Mouse (Mus musculus): ENCODE measurements around the gene Tmem107. TPM values are rescaled to one million over a fixed set of nuclear protein-coding genes. Genes with fewer than 3 reads are reported as not detected.

The Tmem107 gene
- total and polyA plus RNA-seq, 2 experiments from 2014 or later: 41.7 to 45.6 TPM

GRCm38 (mm10) chr11:69036486-69037230 is 33.9 kb upstream of the Tmem107 start:
- peaks cover 25% of the 10 kb centered on the region for H3K36me3 ChIP-seq (ENCODE audit: insufficient read depth)
- H3K4me2 ChIP-seq (ENCODE audit: low read depth): peak overlapping the region; percentile 53
- ATAC-seq (peak; percentile 12; the same call in 1 of the 2 replicates), DNase-seq (peak; percentile 92)
- H3K9ac ChIP-seq: peak overlapping the region; percentile 71
- peak overlapping the region; percentile 84 for H3K27ac ChIP-seq (ENCODE audit: low read depth, low read length)
- no peak for TF ChIP-seq CTCF (IDR thresholded peaks at IDR 0.05; ENCODE audit: low read depth)
- peaks cover 19% of the 10 kb centered on the region; the same call in 1 of the 2 replicates for H3K4me1 ChIP-seq (ENCODE audit: insufficient read depth)
- H3K4me3 ChIP-seq (ENCODE audit: low read depth, low read length): peak overlapping the region; percentile 75
- H3K9me3 ChIP-seq (ENCODE audit: low read length): no peaks in the 10 kb centered on the region
- 9% methylated on average over 20 of the region's 20 CpGs for WGBS
- no peaks in the 10 kb centered on the region for H3K27me3 ChIP-seq (ENCODE audit: insufficient read depth, low read length)

GRCm38 (mm10) chr11:69037231-69038061 is 33.2 kb upstream of the Tmem107 start:
- ATAC-seq: peak; percentile 21
- under 1% methylated on average over 34 of the region's 34 CpGs for WGBS
- H3K4me3 ChIP-seq (ENCODE audit: low read depth, low read length): peak overlapping the region; percentile 75

GRCm38 (mm10) chr11:69038173-69038572 is 32.4 kb upstream of the Tmem107 start:
- Histone ChIP-seq H3K27ac (ENCODE audit: low read depth, low read length) (0 out of 2 replicates have a peak overlapping the region, but pooled peaks have one; percentile 84), H3K4me2 (ENCODE audit: low read depth) (peak overlapping the region; percentile 53; the same call in 1 of the 2 replicates), H3K4me1 (ENCODE audit: insufficient read depth) (peaks cover 19% of the 10 kb centered on the region; the same call in 1 of the 2 replicates), H3K4me3 (ENCODE audit: low read depth, low read length) (no peak overlapping the region), H3K27me3 (ENCODE audit: insufficient read depth, low read length) (no peaks in the 10 kb centered on the region), H3K9ac (no peak overlapping the region), H3K9me3 (ENCODE audit: low read length) (no peaks in the 10 kb centered on the region), H3K36me3 (ENCODE audit: insufficient read depth) (peaks cover 14% of the 10 kb centered on the region)
- no peak for ATAC-seq
- no peak for TF ChIP-seq CTCF (IDR thresholded peaks at IDR 0.05; ENCODE audit: low read depth)
- DNase-seq: no peak
- WGBS: 68% methylated on average over 5 of the region's 5 CpGs

More at GRCm38 (mm10) chr11:69037231-69038061, 33.2 kb upstream of the Tmem107 start:
- no peaks in the 10 kb centered on the region for H3K9me3 ChIP-seq (ENCODE audit: low read length)
- peaks cover 19% of the 10 kb centered on the region; the same call in 1 of the 2 replicates for H3K4me1 ChIP-seq (ENCODE audit: insufficient read depth)
- peak overlapping the region; percentile 84 for H3K27ac ChIP-seq (ENCODE audit: low read depth, low read length)
- no peak for TF ChIP-seq CTCF (IDR thresholded peaks at IDR 0.05; ENCODE audit: low read depth)
- peak; percentile 96 for DNase-seq
- H3K27me3 ChIP-seq (ENCODE audit: insufficient read depth, low read length): no peaks in the 10 kb centered on the region
- peaks cover 19% of the 10 kb centered on the region for H3K36me3 ChIP-seq (ENCODE audit: insufficient read depth)
- H3K4me2 ChIP-seq (ENCODE audit: low read depth): peak overlapping the region; percentile 53
- H3K9ac ChIP-seq: peak overlapping the region; percentile 71

- Histone ChIP-seq H3K27me3 (ENCODE audit: insufficient read depth, low read length) (no peaks in the 10 kb centered on the region), H3K4me3 (ENCODE audit: low read depth, low read length) (peak within 1 kb of the TSS; percentile 59), H3K9ac (peak within 1 kb of the TSS; percentile 39), H3K4me1 (ENCODE audit: insufficient read depth) (peaks cover 9% of the 10 kb centered on the region; the same call in 1 of the 2 replicates), H3K4me2 (ENCODE audit: low read depth) (peak within 1 kb of the TSS; percentile 100), H3K27ac (ENCODE audit: low read depth, low read length) (peak within 1 kb of the TSS; percentile 45; the same call in 1 of the 2 replicates), H3K36me3 (ENCODE audit: insufficient read depth) (no peaks in the 10 kb centered on the region), H3K9me3 (ENCODE audit: low read length) (no peaks in the 10 kb centered on the region)
- TF ChIP-seq CTCF (IDR thresholded peaks at IDR 0.05; ENCODE audit: low read depth): no peak
- WGBS: 4% methylated on average over 53 of the region's 54 CpGs
- DNase-seq (peak; percentile 92), ATAC-seq (peak; percentile 85)
These were observed 24.8 kb upstream of the Tmem107 start, which contains the start of gene Aurkb for GRCm38 (mm10) chr11:69045531-69046394. Gene Aurkb, plus strand, starts transcription at chr11:69045647.

GRCm38 (mm10) chr11:69046395-69046774 is 24.2 kb upstream of the Tmem107 start:
- Histone ChIP-seq H3K9ac (peak overlapping the region; percentile 39), H3K27ac (ENCODE audit: low read depth, low read length) (no peak overlapping the region), H3K4me3 (ENCODE audit: low read depth, low read length) (peak overlapping the region; percentile 59), H3K4me1 (ENCODE audit: insufficient read depth) (peaks cover 9% of the 10 kb centered on the region; the same call in 1 of the 2 replicates), H3K4me2 (ENCODE audit: low read depth) (peak overlapping the region; percentile 100), H3K36me3 (ENCODE audit: insufficient read depth) (no peaks in the 10 kb centered on the region), H3K27me3 (ENCODE audit: insufficient read depth, low read length) (no peaks in the 10 kb centered on the region), H3K9me3 (ENCODE audit: low read length) (no peaks in the 10 kb centered on the region)
- DNase-seq: no peak
- no peak for ATAC-seq
- TF ChIP-seq CTCF (IDR thresholded peaks at IDR 0.05; ENCODE audit: low read depth): no peak
- WGBS: 11% methylated on average over 9 of the region's 9 CpGs

GRCm38 (mm10) chr11:69047592-69047991 is 23.0 kb upstream of the Tmem107 start:
- 89% methylated on average over 12 of the region's 12 CpGs for WGBS
- no peak overlapping the region for H3K27ac ChIP-seq (ENCODE audit: low read depth, low read length)
- peaks cover 9% of the 10 kb centered on the region; the same call in 1 of the 2 replicates for H3K4me1 ChIP-seq (ENCODE audit: insufficient read depth)
- no peak overlapping the region for H3K9ac ChIP-seq
- H3K27me3 ChIP-seq (ENCODE audit: insufficient read depth, low read length): no peaks in the 10 kb centered on the region
- ATAC-seq: no peak
- no peak for DNase-seq
- no peak overlapping the region for H3K4me2 ChIP-seq (ENCODE audit: low read depth)
- H3K4me3 ChIP-seq (ENCODE audit: low read depth, low read length): no peak overlapping the region
- no peak for TF ChIP-seq CTCF (IDR thresholded peaks at IDR 0.05; ENCODE audit: low read depth)
- H3K36me3 ChIP-seq (ENCODE audit: insufficient read depth): no peaks in the 10 kb centered on the region
- H3K9me3 ChIP-seq (ENCODE audit: low read length): no peaks in the 10 kb centered on the region
